Mouse (Mus musculus): Measurements from ENCODE around the gene Cadm2.

Gene Cadm2

DNA sequence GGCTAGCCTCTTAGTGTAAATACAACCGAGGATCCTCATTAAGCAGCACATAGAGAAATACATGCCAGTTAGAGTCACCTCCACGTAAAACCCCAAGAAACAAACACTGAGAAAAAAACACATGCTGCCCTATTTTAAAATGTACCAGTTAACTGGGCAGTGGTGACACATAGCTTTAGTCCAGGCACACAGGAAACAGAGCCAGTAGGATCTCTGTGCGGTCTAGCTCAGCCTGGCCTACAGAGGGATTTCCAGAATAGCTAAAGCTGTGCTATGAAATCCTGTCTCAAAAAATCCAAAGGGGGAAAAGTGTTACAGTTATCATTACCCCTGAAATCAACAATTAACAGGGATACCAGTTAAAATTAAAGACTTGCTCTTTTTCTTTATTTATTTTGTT lies 498.9 kb downstream of the Cadm2 start:
- DNase-seq, result no peak

DNA sequence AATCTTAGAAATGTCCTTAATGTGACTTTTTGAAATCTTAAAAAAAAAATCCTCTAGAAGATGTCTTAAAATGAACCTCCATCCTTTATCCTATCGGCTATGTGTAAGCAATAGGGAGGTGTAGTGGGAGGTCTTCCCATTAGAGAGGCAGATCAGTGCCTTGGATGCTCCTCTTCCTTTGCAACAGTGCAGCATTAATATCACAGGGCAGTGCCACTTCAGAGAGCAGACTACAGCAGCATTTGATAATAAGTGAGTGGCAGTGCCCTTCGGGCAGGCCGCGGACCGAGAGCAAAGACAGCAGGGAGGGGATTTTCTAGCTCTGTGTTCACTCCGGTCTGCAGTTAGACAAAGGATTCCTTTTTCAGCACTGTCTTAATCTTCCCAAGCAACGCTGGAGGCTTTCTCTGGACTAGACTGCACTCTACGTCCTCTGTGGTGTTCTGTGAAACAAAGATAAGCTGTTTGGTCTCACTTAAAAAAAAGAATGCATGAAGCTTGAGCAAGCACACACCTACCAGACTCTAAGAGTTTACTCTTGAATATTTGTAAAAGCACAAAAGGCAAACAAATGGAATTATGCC lies 514.1 kb downstream of the Cadm2 start:
- DNase-seq, result no peak

DNA sequence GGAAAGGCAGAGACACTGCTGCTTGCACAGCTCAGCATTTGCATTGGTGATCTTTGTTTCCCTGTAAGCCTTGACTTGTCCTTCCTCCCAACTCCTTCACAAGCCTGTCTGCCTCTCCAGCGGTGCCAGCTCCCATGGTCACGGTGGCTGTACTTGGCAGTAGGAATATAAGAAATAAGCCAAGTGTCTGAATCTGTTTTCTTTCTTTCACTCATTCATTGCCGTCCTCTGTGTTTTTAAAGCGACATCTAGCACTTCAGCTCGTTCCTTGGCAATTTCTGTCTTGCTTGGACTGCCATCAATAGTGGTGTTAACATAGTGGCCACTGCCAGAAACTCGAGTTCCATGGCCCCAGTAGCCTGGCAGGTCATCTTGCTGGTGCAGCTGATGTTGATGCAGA lies 524.0 kb downstream of the Cadm2 start:
- DNase-seq, result peak; percentile 32

DNA sequence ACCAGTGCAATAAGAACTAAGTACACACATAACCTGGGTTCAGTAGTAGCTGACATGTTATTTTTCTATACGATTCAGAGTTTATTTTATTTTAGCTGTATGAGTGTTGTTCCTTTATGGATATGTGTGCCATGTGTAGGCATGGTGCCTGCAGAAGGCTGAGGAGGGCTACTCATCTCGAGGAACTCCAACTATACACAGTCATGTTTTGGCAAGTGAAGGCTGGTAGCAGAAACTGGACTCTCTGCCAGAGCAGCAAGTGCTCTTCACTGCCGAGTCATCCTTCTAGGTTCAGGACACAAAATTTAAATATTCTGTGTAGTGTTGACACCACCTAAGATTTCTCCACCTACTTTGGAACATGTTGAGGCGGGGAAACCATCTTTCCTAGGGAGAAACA lies 524.8 kb downstream of the Cadm2 start:
- no peak for DNase-seq

DNA sequence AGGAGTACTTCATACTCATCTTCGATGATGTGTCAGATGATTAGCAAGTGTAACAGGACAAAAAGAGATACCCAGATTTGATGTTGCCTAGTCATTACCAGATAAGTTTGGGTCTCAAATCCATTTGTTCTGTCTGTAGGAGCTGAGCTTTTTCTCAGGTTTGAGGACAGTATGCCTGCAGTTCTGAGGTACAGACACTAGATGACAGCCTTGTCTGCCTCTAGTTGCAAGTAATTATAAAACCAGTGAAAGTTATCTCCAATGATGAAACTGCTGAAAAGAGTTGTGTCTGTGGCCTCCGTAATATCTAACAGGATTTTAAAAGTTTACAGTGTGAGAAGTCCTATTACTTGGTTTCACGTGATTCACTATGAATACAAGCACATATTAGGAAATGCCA lies 531.0 kb downstream of the Cadm2 start:
- DNase-seq, result peak; percentile 54

DNA sequence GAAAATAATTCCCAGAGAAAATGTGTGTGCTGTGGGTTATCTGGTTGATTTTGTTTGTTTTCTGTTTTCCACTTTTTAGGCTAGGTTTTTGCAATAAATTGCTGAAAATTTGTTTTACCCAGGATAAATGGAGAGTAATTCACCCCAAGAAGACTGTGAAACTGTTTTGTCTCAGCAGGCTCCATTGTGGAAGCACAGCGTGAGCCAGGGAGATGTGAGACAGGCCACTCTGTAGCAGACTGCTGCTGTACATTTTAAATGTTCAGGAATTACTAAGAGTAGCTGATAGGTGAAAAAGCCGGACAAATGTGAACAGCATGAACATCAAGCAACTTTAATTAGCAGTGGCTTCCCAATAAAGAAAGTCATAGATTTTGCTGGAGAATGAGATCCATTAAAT lies 541.4 kb downstream of the Cadm2 start:
- DNase-seq, result no peak

DNA sequence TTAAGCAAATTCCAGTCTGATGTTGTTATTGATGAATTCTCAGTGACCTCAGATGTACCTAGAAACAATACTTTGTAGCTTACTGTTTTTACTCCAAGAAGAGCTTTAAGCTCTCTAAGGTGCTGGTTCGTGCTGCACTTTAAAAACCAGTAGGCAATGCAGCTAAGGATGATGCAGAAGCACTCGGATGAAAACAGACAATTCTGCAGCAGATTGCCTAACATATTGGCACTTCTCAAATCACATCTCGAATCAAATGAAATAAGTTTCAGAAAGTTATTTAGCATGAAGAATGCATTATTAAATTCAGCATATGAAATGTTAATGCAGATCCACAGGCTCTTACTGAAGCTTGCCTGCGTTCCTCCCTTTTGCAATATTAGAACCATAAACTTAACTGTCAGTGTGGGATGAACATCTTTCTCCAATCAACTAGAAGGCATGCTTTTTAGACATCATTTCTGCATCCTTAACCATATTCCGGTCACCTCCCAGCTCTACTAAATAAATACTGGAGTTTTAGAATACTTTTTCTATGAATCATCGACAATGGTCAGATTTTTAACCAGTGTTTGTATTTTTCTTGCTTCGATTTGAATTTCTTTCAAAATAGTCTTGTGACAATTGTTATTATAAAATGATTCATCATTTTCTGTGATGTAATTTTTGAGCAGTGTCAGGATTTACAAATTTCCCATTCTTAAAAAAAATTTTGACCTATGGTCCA lies 544.4 kb downstream of the Cadm2 start:
- DNase-seq, result no peak

DNA sequence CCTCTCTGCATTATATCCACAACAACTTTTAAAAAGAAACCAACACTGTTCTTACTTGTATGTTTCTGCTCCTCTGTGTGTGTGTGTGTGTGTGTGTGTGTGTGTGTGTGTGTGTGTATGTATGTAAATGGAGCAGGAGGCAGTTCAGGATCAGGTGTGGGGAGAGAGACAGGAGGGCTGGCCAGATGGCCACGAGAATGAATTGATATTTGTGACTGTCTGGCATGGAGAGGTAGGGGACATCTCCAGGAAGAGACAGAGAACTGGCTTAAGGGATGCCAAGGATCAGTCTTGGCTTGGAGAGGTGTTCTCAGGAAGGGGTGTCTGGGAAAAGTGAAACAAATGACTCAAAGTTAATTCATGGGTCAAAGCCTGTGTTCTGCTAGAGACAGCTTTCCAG lies 552.2 kb downstream of the Cadm2 start:
- DNase-seq, result no peak

DNA sequence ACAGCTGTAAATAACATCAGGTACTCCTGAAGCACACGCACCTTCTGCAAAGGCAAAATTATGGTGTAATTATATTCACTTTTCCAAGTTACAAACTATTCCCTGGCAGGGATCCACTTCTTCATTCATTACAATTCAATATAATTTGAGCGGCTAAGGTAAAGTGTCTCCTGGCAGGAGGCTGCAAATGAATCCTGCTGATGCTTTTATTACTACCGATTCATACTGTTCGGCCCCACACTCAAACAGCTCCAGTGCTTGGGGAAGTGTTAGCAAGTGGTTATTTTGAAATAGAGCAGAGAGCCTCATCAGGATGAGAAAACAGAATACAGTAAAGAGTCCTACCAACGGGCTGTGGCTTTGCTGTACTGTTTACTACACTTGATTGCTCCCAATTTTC lies 589.8 kb downstream of the Cadm2 start:
- DNase-seq, result no peak

DNA sequence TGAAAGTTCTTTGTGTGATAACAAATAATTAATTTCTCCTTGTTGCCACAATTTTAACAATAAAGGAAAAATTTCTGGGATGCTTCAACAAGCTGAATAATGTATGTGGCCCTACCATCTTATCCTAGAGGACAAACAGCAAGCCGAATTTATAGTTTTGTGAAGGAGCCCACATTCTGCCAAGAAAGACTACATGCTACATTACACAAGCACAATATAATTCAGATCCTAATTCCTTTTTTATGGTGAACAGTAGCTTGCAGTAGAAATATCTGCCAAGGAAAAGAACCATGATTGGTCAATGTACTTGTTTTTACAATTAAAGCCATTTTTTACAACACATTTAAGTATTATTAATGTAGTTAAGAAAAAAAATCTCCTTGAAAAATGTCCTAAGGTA lies 600.9 kb downstream of the Cadm2 start:
- no peak for DNase-seq

DNA sequence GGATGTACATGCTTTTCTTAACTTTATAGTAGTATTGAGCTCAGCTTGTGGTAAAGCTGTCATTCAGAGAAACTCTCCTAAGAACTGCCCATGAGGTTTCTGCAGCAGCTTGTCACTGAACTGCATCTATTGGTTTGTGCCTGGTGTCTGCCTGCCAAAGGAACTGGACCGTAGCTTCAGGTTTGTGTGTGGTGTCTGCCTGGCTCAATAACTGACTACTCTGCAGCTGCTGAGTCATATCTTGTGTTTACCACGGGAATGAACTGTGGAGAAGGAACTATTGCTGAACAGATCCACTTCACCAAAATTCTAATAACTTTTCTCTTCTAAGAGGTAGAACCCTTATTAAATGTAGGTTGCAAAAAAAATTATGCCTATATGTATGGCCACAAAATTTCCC lies 603.0 kb downstream of the Cadm2 start:
- DNase-seq, result no peak

DNA sequence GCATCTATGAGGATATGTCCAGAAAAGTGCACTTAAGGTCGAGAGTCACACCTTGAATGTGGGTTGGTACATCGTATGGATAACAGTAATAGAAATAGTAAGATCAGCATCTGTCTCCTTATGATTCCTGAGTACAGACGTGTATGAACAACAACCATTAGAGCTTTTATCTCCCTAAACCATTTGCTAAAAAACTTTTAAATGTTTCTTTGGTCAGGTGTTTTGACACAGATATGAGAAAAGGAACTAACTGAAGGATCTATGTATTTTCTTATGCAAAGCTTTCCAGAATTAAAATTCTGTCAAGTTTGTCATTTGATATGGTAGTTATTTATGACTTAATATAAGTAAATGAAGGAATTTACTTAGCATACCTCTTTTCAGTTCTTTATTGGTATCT lies 617.5 kb downstream of the Cadm2 start:
- no peak for DNase-seq

DNA sequence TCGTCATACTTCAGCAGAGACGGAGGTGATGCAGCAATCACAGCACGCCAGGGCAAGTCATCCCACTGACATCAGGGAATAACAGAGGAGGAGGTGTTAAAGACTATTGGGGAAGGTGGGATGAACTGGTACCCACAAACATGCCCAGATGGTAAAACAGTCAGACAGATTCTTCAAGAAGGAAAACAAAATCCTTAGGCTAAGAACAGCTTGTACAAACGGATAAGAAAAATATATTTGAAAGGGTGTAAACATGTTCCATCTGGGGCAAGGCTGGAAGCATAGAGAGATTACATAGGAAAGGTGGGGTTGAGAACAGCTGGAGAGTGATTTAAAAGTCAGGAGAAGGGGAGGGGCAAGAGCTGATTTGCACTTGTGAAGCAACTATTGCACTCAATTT lies 619.0 kb downstream of the Cadm2 start:
- DNase-seq, result peak; percentile 68

DNA sequence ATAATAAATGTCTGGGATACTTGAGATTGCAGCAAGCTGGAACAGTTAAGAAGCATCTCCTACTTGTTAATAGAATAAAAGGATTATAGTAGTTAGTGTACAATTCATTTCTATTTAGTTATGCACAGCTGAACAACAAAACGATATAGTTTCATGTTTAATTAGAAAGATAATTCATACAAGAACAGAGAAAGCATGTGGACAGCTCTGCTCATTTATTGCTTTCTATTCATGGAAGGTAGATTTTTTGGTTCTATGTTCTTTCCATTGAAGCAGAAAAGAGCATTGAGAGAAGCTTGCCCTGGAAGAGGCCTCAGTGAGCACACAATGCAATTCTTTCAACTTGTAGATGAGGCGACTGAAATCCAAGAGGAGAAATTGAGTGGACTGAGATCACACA lies 623.2 kb downstream of the Cadm2 start:
- no peak for DNase-seq

DNA sequence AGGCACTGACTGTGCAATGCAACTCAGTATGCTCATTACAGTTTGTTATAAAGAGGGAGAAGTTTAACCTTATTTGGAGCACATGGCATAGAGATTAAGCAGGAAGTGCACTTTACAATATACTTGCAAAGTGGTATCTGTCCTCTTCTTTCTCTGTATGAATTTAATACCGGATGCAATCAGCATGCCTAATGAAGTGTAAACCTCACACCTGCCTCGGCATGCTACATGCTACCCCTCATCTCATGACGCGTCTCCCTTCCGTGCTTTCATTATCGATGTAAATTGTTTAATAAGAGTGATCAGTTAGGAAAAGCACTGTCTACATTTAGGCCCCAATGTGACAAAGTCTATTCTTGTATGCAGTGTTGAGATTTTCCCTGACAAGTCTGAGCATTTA lies 633.0 kb downstream of the Cadm2 start:
- DNase-seq, result no peak

DNA sequence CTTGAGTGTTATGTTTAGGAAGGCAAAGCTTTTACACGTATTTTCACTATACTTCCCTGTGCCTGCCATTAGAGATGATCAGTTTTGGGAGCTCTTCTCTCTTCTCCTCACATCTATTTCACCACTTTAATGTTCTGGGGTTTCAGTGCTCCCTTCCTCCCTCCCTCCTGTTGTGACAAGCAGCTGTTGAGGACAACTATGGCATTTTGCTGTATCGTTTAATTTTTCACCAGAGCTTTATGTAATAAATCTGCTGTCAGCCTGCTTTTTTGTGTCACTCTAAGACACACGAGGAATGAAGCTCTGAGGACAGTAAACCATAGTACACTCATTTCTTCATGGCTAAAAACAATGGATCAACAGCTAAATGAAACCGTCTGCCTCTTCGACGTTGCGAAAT lies 633.8 kb downstream of the Cadm2 start:
- no peak for DNase-seq

DNA sequence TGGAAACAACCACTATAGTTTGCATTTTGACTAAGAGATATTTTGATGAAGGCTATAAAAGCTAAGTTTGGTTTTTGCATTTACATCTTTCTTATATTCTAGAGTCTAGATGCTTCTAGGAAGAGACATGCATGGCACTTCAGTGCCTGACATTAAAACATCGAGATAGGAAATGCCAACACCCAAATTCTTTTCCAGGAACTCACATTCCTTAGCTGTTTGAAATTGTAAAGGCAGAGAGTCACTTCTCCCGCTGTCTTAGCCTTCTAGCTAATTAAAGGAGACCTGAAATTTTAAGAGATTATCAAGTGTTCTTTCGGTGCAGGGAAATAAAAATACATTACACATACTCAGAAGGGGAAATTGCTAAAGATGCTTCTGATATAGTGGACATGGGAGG lies 649.8 kb downstream of the Cadm2 start:
- no peak for DNase-seq

DNA sequence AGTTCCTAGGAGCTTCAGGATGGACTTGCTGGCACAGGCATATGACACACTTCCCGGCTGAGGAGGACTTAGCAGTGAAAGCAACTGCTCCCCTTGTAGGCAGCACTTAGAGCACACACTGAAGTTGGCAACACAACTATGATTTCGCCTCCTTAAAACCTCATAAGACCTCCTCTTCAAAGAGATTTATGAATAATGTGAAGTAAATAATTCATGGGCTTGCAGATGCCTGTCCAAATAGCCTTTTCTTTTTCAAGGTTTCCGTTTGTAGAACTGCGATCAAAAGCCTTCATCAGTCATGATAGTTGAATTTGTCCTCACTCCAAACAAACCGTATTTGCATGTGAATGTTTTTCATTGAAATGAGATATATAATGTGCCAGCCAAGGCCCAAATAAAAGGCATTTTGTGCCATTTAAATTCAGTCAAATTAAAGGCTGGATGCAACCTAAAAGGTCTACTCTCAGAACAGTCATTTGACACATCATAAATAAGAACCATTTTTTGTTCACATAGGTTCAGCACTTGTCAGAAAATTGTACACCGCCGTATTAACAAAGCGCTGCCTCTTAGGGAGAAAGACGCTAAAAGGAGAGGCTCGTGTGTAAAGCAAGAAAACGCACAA lies 651.1 kb downstream of the Cadm2 start:
- no peak for DNase-seq

DNA sequence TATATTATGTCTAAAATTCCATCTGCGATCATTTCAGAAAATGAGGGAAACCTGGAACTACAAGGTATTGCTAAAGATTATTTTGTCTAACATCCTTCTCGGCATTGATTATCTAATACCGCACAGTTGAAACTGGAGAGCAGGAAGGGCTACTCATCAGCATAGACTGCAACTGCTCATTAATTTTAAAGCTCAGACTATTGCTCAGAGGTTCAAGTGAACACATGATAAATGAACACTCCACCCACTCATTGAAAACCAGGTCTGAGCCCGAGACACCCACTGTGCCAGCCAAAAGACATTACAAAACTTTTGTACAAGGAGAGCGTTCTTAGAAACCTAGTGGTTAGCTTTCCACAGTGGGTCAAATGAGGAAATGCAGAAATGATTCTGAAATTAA lies 652.4 kb downstream of the Cadm2 start:
- no peak for DNase-seq

DNA sequence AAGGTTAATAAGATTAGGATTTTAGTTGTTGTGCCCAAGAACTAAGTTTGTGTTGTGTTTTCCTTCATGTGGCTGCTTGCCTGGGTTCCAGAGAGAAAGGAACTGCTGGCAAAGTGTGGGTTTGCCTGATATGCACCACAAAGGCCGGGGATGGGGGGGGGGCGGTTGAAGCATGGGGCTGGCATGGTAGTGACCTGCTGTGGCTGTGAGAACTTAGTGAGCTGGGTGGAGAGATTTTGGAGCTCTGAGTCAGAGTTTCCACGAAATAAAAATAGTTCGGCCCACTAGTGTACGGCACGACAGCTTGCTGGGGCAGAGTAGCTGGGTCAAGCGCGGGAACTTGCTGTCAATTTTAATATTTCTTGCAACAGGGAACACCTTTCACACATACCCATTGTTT lies 653.0 kb downstream of the Cadm2 start:
- no peak for DNase-seq

DNA sequence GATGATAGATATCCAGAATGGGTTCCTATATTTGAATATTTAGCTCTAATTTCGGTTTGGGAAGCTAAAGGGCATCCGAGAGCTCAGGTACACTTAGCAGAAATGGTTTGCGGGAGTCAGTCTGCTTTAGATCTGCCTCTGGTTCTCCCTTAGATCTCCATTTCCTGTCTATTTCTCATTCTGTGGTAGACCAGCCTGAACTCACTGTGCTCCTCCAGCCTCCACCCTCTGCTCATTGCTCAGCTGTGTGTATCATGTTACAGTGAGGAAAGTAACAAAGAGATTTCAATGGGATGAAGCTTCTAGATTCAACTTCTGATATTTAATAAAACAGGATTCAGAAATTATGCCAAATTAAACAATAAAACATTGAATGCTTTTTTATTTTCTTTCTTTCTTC lies 661.6 kb downstream of the Cadm2 start:
- DNase-seq, result no peak

DNA sequence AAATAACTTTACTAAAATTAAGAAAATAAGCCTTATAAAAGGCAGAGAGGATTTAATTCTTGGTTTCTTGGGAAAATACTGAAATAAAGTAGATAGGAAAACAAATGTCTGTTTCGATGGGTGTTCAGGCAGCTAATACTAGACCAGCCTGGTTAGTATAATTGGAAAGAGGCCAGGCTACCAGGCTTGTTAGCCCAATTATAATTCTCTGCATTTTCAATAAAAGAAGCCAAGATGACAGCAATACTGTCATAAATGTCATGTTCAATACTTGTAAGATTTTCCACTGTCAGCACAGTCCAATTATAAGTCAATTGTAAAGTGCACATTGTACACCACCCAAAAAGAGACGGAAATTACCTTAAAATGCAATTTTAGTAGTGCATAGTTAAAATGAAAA lies 664.8 kb downstream of the Cadm2 start:
- DNase-seq, result no peak

DNA sequence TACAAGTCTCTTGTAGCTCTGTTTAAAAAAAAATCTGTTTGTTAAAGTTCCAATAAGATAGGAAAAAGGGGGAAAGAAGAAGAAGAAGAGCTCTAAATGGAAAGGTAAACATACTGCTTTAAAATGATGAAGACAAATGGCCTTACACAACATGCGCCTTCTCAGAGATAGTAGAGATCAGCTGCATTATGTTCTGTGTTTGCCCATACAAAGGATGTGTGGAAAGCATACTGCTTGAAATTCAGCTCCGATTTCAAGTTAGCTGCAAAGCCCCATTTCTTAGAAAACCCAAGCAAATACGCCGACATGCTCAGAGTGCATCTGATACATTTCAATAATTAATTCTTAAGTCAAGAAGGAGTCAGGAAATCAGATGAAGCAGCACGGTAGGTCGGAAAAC lies 684.4 kb downstream of the Cadm2 start:
- no peak for DNase-seq

DNA sequence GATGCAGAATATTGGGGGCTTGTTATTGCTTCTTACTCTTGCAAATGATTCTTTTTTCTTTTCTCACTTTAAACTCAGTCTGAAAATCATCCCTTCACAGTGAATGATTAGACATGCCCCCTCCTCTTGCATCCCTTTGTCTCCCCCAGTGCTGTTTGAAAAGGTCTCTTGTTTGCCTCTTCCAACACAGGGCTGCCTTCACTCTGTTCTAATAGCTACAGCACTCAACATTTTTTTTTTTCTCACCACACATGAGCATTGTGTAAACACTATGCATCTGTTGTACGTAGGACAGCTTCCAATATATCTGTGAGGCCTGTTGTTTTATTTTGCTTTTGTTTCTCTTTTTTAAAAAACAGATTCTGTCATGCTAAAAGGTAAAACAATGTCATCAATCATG lies 695.2 kb downstream of the Cadm2 start:
- DNase-seq, result no peak

DNA sequence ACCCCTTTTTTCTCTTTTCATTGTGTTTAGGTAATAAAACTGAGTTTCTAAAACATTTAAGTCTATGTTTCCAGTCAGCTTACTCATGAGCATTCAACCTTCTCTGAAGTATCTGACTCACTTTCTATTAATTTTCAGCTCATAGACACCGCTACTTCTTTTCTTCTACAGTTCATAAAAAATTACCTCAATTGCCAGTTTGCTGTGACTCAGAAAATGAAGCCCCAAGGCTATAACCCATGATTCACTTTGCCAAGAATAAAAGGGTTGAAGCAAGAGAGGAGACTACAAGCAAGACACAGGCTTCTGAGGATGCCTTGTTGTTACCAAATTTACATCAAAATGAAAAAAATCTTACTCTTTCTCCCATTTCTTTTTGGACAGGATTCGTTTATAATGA lies 698.0 kb downstream of the Cadm2 start:
- no peak for DNase-seq

Data from right cerebral cortex, adult 18-20 months (tissue).